Mouse (Mus musculus): ENCODE results near the gene Pla2g2e.
"Not testable (repeated sequence)": the region's sequence is repeated elsewhere in the genome, so short reads cannot be mapped to it uniquely, and the experiment has no call there.

Gene Pla2g2e

GRCm38 (mm10) chr4:138877731-138878130 lies at the start of gene Pla2g2e:
TSS of gene Pla2g2e (plus strand) at chr4:138877942.
- no peak for DNase-seq

- DNase-seq = no peak
Measured at GRCm38 (mm10) chr4:138839806-138840205, 37.9 kb upstream of the Pla2g2e start.

DNA sequence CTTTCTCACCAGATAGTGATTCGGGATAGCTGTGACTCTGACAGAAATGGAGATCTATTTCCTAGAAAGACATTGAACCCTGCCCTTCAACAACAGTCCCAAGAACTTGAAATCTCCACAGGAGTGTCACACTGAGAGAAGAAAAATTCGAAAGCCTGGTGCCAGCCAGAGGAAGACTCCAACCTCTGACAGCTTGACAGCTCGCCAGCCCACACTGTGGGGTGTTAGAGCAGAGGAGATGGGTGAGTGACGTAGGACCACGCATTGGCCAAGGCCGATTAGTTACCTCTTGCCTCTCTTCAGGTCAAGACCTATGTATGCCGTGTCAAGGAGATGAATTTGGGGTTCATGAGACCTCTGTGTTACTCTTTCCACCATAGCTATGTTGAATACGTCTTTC lies 37.0 kb upstream of the Pla2g2e start:
- DNase-seq = no peak

DNA sequence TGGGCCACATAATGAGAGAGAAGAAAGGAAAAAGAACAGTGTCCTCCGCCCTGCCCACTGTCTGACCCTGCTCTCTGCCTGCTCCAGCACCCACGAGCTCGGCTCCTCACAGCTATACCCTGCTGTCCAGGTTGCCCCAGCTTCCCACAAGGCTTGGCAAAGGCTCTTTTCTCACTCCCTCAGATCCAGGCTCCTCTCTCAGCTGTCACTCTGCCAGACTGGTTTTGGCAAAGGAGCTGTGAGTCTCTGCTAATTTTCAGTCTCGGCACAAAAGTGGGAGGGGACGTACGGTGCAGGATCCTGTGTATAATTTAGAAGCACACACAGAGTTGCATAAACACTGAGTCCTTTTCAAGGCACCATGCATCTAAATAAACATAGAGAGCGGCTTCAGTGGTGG lies 36.4 kb upstream of the Pla2g2e start:
- peak in 1 of 2 experiments; percentile 17 for DNase-seq

DNA sequence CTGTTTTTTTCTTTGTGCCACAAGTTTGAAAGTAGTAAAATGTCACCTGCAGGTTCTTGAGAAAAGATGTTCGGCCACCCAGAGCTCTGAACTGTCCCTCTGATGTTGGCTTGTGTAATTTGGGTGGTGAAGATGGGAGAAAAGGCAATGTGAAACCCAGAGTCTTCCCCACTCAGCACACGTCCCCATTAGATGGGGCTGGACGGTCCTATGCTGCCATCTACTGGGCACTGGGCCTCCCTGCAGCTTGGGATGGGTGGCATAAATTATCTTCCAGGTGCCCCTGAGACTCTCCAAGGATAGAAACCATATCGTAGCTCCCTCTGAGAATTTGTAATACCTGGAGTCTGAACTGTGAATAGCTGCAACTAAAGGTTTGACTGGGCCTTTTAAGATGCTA lies 26.3 kb upstream of the Pla2g2e start:
- peak; percentile 43 to 68 for DNase-seq

GRCm38 (mm10) chr4:138852961-138853360 lies 24.8 kb upstream of the Pla2g2e start:
- DNase-seq = no peak

GRCm38 (mm10) chr4:138855092-138855632 lies 22.6 kb upstream of the Pla2g2e start:
- no peak for DNase-seq

- DNase-seq = peak; percentile 51 to 65
Measured at GRCm38 (mm10) chr4:138856491-138856890, 21.3 kb upstream of the Pla2g2e start.

DNA sequence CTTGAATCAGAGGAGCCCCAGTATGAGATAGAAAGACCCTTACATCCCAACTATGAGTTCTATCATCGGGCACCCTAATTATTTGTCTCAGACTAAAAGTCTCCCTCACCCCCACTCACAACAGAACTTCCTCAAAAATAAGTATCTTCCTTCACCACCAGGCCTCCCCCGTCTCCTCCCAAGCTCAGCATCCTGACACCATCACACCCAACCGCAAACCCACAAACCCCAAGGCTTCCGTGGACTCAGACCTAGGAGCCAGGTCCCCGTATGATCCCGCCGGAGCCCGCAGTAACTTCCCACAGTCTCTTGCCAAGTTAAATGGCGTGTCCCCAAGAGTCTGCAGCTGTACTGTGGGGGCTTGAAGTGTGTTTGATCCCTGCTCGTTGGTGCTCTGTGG lies 20.2 kb upstream of the Pla2g2e start:
- no peak for DNase-seq

DNA sequence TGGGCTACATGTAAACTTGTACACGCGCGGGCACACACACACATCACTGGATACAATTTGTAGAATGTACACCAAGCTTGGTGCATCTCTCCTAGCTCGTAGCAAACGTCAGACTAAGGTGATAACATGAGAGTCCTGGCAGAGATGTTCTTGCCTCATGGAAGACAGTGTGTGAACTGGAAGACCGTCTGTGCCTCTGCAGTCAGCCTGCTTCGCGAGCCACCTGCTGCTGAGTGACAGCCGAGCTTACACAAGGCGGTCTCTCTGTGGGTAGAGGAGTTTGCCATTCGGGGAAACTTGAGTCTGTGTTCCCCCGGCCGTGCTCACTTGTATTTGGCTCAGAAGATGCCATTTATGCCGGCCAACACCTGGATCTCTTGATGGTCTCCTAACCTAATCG lies 19.3 kb upstream of the Pla2g2e start:
- DNase-seq = no peak

GRCm38 (mm10) chr4:138859245-138859644 lies 18.5 kb upstream of the Pla2g2e start:
- no peak for DNase-seq

DNA sequence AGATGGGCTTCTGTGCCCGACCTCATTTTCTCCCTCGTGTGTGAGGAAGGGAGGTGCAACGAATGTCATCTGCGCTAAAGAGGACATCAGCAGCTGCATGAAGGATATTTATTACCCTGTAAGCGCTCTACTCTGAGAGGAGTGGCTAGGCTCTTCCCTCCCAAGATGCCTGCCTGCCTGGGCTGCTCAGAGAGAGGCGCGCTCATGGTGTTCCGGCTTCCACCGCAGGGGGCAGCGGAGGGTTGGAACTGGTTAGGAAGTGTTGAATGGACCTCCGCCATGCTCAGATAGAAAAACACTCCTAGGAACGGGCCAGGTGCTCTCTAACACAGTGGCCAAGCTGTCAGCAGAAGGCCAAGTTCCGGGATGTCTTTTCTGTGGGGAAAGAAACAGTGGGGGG lies 18.0 kb upstream of the Pla2g2e start:
- DNase-seq = peak; percentile 47 to 75

GRCm38 (mm10) chr4:138863344-138863998 lies 14.3 kb upstream of the Pla2g2e start, which contains the start of gene Pla2g5:
TSS of gene Pla2g5 (minus strand) at chr4:138863482.
- DNase-seq = no peak

- no peak for DNase-seq
Measured at GRCm38 (mm10) chr4:138865092-138865491, 12.7 kb upstream of the Pla2g2e start.

DNA sequence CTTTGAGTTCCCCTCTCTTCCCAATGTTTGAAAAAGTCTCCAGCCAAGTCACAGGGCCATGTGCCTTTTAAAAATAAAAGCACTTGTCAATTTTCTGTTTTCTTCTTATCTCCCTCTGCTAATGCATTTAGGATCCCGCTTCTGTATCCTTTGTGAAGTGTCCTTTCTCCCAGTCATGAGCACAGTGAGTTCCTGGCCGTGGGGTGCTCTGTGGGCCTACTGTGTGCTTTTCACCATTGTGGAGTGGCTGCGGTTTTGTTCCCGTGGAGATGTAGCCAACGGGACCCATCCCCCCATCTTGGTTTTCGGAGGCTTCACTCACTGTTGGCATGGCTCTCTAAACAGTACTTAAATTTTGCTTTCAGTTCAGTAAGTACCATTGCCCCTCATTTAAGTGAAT lies 11.8 kb upstream of the Pla2g2e start:
- DNase-seq = no peak

DNA sequence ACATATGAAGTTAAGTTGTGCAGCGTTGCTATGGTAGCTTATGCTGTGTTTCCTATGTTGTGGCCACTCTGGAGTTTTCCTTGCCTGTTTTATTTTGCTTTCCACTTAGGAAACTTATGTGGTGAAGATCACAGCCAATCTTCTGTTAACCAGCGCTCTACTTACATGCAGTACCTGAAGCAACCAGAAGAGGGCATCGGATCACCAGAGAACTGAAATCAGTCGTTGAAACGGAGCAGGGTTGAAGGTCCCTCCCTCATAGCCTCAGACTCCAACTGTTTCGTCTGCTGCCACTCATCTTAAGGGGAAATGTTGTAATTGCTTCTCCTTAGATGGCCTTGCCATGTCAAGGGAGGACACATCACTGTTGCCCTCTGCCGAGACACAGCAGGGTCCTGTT lies 11.3 kb upstream of the Pla2g2e start:
- peak; percentile 70 to 80 for DNase-seq

DNA sequence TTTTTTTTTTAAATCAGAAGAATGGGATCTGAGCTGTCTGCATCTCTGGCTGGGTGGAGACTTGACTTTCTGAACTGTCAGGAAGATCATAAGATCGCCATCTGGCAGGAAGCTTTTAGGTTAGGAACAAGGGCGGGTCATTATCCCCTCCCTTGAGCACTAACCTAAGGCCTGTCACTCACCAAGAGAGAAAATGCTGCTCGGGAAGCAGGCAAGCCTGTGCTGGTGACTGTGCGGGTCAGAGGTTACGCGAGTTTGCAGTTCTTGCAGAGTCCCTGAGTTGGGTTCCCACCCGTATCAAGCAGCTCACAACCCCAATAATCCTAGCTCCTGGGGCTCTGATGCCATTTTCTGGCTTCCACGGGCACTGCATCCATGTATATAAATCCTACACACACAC lies 9.1 kb upstream of the Pla2g2e start:
- DNase-seq = no peak

GRCm38 (mm10) chr4:138873864-138874263 lies 3.9 kb upstream of the Pla2g2e start, which contains the start of gene Gm13030:
TSS of gene Gm13030 (minus strand) at chr4:138873964.
- DNase-seq = no peak

DNA sequence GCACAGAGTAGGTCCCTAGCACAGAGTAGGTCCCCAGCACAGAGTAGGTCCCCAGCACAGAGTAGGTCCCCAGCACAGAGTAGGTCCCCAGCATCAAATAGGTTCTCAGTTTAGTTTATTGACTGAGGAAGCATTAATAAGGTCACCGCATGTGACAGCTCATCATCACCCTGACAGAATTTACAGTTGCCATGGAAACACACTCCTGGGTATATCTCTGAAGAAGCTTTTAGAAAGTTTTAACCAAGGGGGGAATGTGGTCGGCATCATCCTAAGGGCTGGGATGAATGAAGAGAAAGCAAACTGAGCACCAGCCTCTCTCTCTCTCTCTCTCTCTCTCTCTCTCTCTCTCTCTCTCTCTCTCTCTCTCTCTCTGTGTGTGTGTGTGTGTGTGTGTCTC lies 2.5 kb upstream of the Pla2g2e start:
- DNase-seq = not testable (repeated sequence)

DNA sequence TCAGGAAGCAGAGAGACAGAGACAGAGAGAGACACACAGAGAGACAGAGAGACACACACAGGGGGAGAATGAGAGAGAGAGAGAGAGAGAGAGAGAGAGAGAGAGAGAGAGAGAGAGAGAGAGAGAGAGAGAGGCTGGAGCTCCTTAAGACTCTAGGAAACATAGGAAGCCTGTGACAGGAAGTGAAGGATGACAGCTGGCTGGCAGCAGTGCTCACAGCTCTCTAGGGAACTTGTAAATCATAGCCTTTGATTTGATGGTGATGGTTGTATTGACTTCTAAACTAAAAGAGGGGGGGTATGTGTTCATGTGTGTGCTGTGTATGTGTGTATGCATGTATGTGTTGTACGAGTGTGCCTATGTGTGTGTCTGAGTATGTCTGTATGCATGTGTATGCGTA lies 1.8 kb upstream of the Pla2g2e start:
- no peak for DNase-seq

DNA sequence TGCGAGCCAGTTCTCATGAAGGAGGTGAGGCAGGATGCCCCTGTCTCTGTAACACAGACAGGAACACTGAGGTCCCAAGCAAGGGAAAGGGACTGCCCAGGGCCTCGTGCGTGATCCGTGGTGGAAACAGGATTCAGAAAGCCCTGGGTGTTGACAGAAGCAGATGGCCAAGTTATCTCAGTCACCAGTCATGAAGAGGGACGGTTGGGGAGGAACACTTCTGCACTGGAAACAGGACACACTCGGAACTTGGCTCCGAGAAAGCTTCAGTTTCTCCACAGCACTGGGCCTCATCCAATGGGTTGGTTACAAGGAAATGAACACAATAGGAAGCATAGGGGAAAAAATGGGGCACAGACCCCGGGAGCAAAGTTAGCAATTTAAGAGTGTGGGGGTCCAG lies 1.0 kb downstream of the Pla2g2e start:
- no peak for DNase-seq

GRCm38 (mm10) chr4:138879808-138880207 lies 2.1 kb downstream of the Pla2g2e start:
- no peak for DNase-seq

GRCm38 (mm10) chr4:138880811-138881584 lies 3.3 kb downstream of the Pla2g2e start:
- DNase-seq = no peak

GRCm38 (mm10) chr4:138882179-138882578 lies 4.4 kb downstream of the Pla2g2e start:
- no peak for DNase-seq

Measured in kidney, adult 8-10 months (tissue).